Mouse (Mus musculus): Measurements from ENCODE around the gene Lgals4. TPM values are rescaled to one million over a fixed set of nuclear protein-coding genes. Genes with fewer than 3 reads are reported as not detected.

Gene Lgals4
- polyA plus RNA-seq, 1 experiment, result 4,043 TPM

GRCm38 (mm10) chr7:28807641-28808220, 25.9 kb upstream of the Lgals4 start:
- DNase-seq (ENCODE audit: low read depth, low spot score), result no peak
- WGBS, result 21% methylated on average over 8 of the region's 8 CpGs

DNA sequence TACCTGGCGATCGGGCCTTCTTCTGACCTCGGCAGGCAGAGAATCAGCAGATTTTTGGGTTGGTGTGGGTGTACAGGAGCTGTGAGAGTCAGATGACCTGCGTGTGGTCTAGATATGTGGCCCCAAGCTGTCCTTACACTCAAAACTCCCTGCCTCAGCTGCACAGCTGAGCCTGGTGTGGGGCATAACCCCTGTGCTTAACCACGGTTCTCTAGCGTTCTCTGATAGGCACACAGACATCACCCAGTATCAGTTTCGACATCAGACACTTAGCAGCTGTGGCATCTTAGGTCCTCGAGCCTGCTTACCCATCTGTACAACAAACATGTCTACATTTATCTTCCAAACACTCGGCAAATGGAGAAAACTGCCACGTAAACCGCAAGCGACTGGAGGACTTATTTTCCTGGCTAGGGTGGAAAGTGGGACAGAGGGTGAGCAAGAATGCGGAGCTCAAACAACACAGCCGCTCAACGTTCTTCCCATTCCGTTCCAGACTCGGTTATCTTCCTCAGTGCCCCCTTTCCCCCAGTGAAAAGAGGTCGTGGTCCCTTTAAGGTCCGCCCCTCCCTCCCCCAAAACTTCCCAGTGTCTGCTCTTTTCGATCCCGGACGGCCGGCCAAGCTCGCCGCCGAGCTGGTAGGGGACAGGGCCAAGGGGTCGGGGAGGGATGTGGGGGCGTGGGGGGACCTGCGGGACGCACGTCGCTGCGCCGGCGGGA, 25.3 kb upstream of the Lgals4 start, which contains the start of gene Hnrnpl:
Gene Hnrnpl (plus strand): TSS at position 321 of the 721 bp plus-strand sequence.
- 4% methylated on average over 35 of the region's 35 CpGs for WGBS

DNA sequence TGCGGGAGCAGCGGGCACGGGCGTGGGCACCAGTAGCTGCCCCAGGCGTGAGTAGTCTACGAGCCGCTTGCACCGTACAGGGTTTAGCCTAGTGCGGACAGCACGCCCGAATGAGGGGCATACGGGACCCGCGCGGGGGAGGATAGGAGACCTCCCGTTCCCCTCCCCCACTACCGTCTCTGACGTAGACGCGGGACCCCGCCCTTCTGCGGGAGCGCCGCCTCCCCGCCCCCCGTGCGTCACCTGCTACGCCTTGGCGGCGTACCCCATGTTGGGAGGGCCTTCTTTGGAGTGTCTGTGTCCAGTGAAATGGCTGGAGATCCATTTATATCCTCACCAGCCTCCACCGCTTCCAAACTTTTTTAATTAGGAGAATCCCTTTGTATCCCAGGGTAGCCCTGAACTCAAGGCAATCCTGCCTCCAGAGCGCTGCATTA, 24.7 kb upstream of the Lgals4 start:
- no peak for DNase-seq (ENCODE audit: low read depth, low spot score)

More for the DNA sequence above, 25.3 kb upstream of the Lgals4 start, which contains the start of gene Hnrnpl:
- DNase-seq (ENCODE audit: low read depth, low spot score), result no peak

GRCm38 (mm10) chr7:28809401-28810089, 24.1 kb upstream of the Lgals4 start:
- under 1% methylated on average over 35 of the region's 35 CpGs for WGBS

More for the DNA sequence above, 24.7 kb upstream of the Lgals4 start:
- WGBS, result under 1% methylated on average over 32 of the region's 32 CpGs

GRCm38 (mm10) chr7:28810107-28811066, 23.3 kb upstream of the Lgals4 start:
- DNase-seq (ENCODE audit: low read depth, low spot score), result no peak
- under 1% methylated on average over 70 of the region's 70 CpGs for WGBS

More at GRCm38 (mm10) chr7:28809401-28810089, 24.1 kb upstream of the Lgals4 start:
- no peak for DNase-seq (ENCODE audit: low read depth, low spot score)

DNA sequence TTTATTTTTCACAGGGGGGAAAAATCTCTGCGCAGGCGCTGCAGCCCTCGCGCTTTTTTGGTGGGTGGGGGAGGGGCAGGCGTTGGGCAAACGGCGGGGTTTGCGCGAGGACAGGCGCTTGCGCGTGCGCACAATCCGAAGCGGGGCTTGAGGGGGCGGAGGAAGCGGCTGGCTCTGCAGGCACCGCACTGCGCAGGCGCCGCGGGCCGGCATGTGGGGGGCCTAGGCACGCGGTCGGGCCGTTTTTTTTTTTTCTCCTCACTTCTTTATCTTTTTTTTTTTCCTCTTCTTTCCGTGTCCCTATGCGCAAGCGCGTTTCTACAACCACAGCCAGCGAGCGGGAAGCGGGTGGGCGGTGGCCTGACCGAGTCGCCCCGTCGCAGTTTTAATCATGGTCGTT, 22.4 kb upstream of the Lgals4 start:
- WGBS, result under 1% methylated on average over 40 of the region's 40 CpGs
- DNase-seq (ENCODE audit: low read depth, low spot score), result no peak

DNA sequence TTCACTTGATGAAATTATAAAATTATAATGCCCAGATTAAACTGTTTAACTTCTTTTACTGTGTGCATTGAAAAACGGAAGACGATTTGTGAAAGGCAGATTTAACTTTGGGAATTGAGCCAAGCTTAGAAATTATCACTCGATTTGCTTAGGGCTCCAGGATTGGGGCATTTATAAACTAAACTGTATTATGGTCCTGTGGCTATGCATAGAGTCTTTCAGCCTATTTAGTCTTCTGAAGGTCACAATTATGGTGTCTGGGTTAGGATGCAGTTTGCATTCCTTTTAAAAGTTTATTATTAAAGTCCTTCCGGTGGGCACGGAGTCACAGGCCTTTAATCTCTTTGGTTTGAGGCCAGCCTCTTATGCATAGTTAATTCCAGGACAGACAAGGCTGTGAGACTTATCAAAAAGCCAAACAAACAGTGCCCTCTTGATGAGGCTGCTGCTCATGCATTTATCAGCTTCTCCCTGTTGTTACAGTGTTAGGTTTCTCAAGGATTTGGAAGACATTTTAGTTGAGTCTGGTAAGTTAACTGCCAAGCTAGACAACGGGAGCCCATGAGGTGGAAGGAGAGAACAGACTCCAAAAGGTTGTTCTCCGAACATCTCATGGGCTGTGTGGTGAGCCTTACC, 21.9 kb upstream of the Lgals4 start:
- WGBS, result under 1% methylated on average over 7 of the region's 7 CpGs
- no peak for DNase-seq (ENCODE audit: low read depth, low spot score)

DNA sequence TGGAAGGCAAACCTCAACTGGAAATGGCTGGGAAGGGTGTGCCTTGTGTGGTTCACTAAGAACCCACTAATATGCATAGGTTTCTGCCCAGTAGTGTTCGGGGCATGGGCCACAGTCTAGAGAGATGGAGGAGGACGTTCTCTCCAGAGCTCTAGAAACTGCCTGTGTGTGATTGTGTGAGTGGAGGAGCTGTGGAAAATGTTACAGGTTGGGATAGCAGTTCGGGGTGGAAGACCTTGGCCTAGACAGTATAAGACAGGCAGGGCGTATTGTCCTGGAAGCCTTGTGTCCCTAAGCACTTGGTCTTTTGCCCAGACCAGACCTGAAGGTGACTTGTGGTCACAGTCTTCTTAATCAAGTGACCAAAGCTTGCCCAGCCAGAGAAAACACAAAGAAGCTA, 21.2 kb upstream of the Lgals4 start:
- 4% methylated on average over 4 of the region's 4 CpGs for WGBS
- no peak for DNase-seq (ENCODE audit: low read depth, low spot score)

DNA sequence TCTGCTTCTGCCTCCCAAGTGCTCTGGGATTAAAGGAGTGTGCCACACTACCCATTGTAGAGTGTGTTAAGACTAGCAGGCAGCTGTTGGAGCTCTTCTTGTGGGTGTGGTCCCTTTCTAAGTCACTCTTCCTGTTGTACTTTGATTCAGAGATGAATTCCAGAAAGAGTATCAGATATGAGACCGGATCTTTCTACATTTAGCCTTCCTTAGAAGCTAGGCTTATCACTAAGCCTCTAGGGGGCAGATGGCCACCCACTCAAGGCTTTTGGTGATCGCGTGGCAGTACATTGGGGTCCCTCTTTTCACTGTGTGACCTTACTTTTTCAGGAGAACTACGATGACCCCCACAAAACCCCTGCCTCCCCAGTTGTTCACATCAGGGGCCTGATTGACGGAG, 20.7 kb upstream of the Lgals4 start:
- 44% methylated on average over 5 of the region's 5 CpGs for WGBS
- no peak for DNase-seq (ENCODE audit: low read depth, low spot score)

DNA sequence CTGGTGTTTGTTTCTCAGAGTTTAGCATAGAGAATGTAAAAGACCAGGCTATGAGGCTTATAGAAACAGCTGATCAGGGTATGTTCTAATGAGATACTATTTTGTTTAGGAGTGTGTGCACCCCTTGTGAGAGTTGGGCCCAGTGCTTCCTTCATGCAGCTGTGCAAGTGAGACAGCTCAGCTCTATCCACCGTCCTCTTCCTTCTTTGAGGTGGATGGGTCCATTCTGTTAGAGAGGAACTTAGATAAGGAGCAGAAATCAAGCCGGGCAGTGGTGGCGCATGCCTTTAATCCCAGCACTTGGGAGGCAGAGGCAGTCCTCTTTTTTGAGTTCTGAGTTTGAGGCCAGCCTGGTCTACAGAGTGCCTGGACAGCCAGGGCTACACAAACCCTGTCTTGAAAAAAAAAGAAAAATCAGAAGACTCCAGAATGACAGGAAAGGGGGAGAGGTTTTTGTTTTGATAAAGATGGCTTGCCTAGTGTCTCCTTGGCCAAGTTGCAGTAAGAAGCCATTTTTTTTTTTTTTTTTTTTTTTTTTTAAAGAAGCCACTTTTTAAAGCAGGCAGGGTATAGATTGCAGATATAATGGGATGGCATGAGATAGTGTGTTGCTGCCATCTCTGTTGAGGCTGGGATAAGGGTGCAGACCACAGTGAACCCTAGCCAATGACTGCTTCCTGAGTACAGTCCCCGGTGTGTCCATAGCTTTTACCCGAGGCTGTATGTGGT, 19.2 kb upstream of the Lgals4 start:
- DNase-seq (ENCODE audit: low read depth, low spot score), result no peak
- 64% methylated on average over 5 of the region's 5 CpGs for WGBS

GRCm38 (mm10) chr7:28815230-28815629, 18.4 kb upstream of the Lgals4 start:
- DNase-seq (ENCODE audit: low read depth, low spot score), result no peak
- 83% methylated on average over 9 of the region's 9 CpGs for WGBS

GRCm38 (mm10) chr7:28816201-28816600, 17.5 kb upstream of the Lgals4 start:
- no peak for DNase-seq (ENCODE audit: low read depth, low spot score)
- WGBS, result 81% methylated on average over 9 of the region's 9 CpGs

GRCm38 (mm10) chr7:28816920-28817319, 16.7 kb upstream of the Lgals4 start:
- no peak for DNase-seq (ENCODE audit: low read depth, low spot score)
- 88% methylated on average over 10 of the region's 10 CpGs for WGBS

DNA sequence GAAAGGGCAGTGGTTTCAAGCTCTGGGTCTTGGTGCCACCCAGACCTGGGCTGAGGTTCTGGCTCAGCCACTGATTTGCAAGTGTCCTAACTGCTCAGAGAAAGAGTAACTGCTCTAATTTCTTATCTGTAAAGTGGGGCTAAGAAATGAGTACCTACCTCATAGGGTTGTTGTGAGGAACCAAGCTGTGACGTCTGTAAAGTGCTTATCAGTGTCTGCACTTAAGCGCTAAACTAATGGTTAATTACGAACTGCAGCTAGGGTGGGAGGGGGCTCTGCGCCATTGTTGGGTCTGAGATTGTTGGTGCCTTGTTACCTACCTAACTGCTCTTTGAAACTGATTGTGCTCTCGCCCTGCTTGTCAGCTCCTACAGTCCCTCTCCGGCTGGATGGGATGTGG, 16.1 kb upstream of the Lgals4 start:
- DNase-seq (ENCODE audit: low read depth, low spot score), result no peak
- WGBS, result 66% methylated on average over 6 of the region's 6 CpGs

DNA sequence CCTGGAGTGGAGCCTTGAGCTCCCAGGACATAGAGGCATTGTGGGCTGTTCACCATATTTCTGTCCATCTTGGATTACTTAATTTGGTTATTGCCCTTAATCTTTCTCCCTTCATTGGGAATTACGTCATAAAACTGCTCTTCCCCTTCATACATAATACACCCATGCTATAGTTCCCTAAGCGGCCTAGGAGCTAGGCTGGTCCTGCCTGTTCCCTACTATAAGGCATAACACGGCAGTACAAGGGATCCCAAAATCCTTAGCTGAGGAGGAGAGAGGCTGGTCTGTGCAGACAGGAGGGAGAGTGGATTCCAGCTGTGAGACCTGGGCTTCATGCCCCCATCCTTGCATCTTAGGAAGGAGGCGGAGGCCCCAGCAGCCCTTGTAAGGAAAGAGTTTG, 15.7 kb upstream of the Lgals4 start:
- DNase-seq (ENCODE audit: low read depth, low spot score), result no peak
- 41% methylated on average over 4 of the region's 4 CpGs for WGBS

GRCm38 (mm10) chr7:28818436-28818835, 15.2 kb upstream of the Lgals4 start:
- 71% methylated on average over 18 of the region's 18 CpGs for WGBS
- DNase-seq (ENCODE audit: low read depth, low spot score), result no peak

GRCm38 (mm10) chr7:28818861-28819452, 14.7 kb upstream of the Lgals4 start:
- 54% methylated on average over 4 of the region's 4 CpGs for WGBS
- no peak for DNase-seq (ENCODE audit: low read depth, low spot score)

DNA sequence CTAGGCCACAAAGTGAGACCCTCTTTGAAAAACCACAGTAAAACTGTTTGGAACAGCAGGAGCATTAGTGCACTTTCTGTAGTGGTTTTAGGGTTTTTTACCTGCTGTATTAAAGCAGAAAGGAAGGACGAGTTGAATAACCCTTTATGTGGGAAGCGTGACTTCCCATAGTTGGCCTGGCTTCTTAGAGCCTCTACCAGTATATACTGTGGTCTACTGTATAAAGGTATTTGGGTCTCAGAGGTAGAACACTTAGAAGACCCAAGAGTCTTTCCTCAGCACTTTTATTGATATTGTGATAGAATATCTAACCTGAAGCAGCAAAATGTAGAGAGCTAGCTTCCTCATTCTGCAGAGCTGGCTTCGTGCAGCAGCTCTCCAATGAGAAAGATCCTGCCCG, 14.1 kb upstream of the Lgals4 start:
- DNase-seq (ENCODE audit: low read depth, low spot score), result no peak
- WGBS, result 69% methylated on average over 4 of the region's 4 CpGs
